Mouse (Mus musculus) retina, postnatal 7 days (tissue): ENCODE data around the gene Dusp15.

Source experiments
- DNase-seq: peaks from one replicate; pipeline ENCODE4 v3.0.0-alpha.2; 2012; ENCODE audit warnings: low read depth, low spot score

Gene Dusp15

GRCm38 (mm10) chr2:152931456-152932160, 19.9 kb downstream of the Dusp15 start:
- DNase-seq: no peak

- no peak for DNase-seq
Observed at GRCm38 (mm10) chr2:152930276-152930675, 21.2 kb downstream of the Dusp15 start.

- DNase-seq: no peak
Observed at GRCm38 (mm10) chr2:152928988-152929370, 22.5 kb downstream of the Dusp15 start.

- DNase-seq: no peak
Observed at GRCm38 (mm10) chr2:152928219-152928987, 23.1 kb downstream of the Dusp15 start.

GRCm38 (mm10) chr2:152927371-152927770, 24.1 kb downstream of the Dusp15 start:
- DNase-seq: no peak

GRCm38 (mm10) chr2:152926896-152927295, 24.6 kb downstream of the Dusp15 start:
- DNase-seq: no peak

GRCm38 (mm10) chr2:152925189-152925872, 26.2 kb downstream of the Dusp15 start:
- no peak for DNase-seq

GRCm38 (mm10) chr2:152924543-152924942, 27.0 kb downstream of the Dusp15 start:
- DNase-seq: no peak

- no peak for DNase-seq
Observed at GRCm38 (mm10) chr2:152924128-152924527, 27.4 kb downstream of the Dusp15 start.

- no peak for DNase-seq
Observed at GRCm38 (mm10) chr2:152923621-152924020, 27.9 kb downstream of the Dusp15 start.

- no peak for DNase-seq
Observed at GRCm38 (mm10) chr2:152922376-152922775, 29.1 kb downstream of the Dusp15 start.

GRCm38 (mm10) chr2:152917671-152918070, 33.8 kb downstream of the Dusp15 start:
- DNase-seq: no peak

- DNase-seq: no peak
Observed at GRCm38 (mm10) chr2:152916111-152916510, 35.4 kb downstream of the Dusp15 start.

- no peak for DNase-seq
Observed at GRCm38 (mm10) chr2:152915453-152915852, 36.0 kb downstream of the Dusp15 start.

- peak; percentile 83 for DNase-seq
Observed at GRCm38 (mm10) chr2:152914310-152915120, 37.0 kb downstream of the Dusp15 start.

- DNase-seq: no peak
Observed at GRCm38 (mm10) chr2:152913471-152913870, 38.0 kb downstream of the Dusp15 start.

GRCm38 (mm10) chr2:152911432-152911831, 40.1 kb downstream of the Dusp15 start:
- DNase-seq: no peak

- DNase-seq: no peak
Observed at GRCm38 (mm10) chr2:152911031-152911430, 40.5 kb downstream of the Dusp15 start, which contains the start of gene Mylk2. Gene Mylk2 (plus strand): TSS chr2:152911352.

GRCm38 (mm10) chr2:152909848-152910247, 41.6 kb downstream of the Dusp15 start:
- no peak for DNase-seq

- peak; percentile 41 for DNase-seq
Observed at GRCm38 (mm10) chr2:152907114-152907943, 44.2 kb downstream of the Dusp15 start.
